Mouse (Mus musculus) midbrain, embryonic 16.5 days (tissue): ENCODE measurements around the gene AL731706.1. TPM values are rescaled to one million over a fixed set of nuclear protein-coding genes. Genes with fewer than 3 reads are reported as not detected.

Source experiments
- polyA plus RNA-seq: library from polyadenylated mRNA; unstranded; fragments of >200 nt; fragmentation: Nextera tagmentation; extraction: Ambion mirVana; gene quantifications from 2 replicates; pipeline ENCODE4 v1.2.1, GENCODE M21; 2015

AL731706.1 gene
- polyA plus RNA-seq, 1 experiment from 2014 or later = 16.6 TPM

Other genes with a start within 250 kb of the AL731706.1 start
- gene Snap25, start 177.9 kb downstream of the AL731706.1 start, polyA plus RNA-seq = 175 and 244 TPM in 2 replicates
- gene AL731706.2, start 5.7 kb downstream of the AL731706.1 start, polyA plus RNA-seq = 17.8 and 27.2 TPM in 2 replicates
- 13.2 and 15.7 TPM in 2 replicates for gene Slx4ip, start 171 bp downstream of the AL731706.1 start, polyA plus RNA-seq
- 12.1 and 12.8 TPM in 2 replicates for gene Mkks, start within 50 bp of the AL731706.1 start, polyA plus RNA-seq
- gene Jag1, start 225.3 kb upstream of the AL731706.1 start, polyA plus RNA-seq = 8.6 and 10.1 TPM in 2 replicates